In genomic region chr1:74784041-74784759, GRCm38 (mm10) we compare ENCODE assay signal across 9 mouse cellular contexts. TPM values are rescaled to one million over a fixed set of nuclear protein-coding genes. Genes with fewer than 3 reads are reported as not detected.
DNase-seq lines count a peak whose midpoint lies in the region; ATAC-seq lines count a peak whose summit lies in the region.
"Had no signal": no experiment of that assay in that cellular context is flagged by ENCODE, and none has a peak within 500 bp of the region (broad histone marks: within the 10 kb centered on the region; RNA-seq: fewer than 3 reads in every experiment).

No protein-coding gene starts in this region.

- peak overlapping the region; percentile 44 for H3K4me3 ChIP-seq in embryonic facial prominence, embryonic 15.5 days (replicated peaks)
- H3K4me3 ChIP-seq in stomach, embryonic 15.5 days (replicated peaks) = peak overlapping the region; percentile 40

- no peaks in the 10 kb centered on the region for H3K9me3 ChIP-seq in embryonic facial prominence, embryonic 15.5 days (replicated peaks)
- no peaks in the 10 kb centered on the region for H3K9me3 ChIP-seq in stomach, embryonic 15.5 days

- DNase-seq in cerebellum, postnatal 36 days = peak; percentile 50 to 58
- no peak for DNase-seq in cerebellum, adult 11 months
- DNase-seq in R1 (ENCODE audit: low read depth, low spot score) = peak; percentile 94
- DNase-seq in heart, postnatal 10 days = peak; percentile 65 to 78
- peak; percentile 45 for DNase-seq in layer of hippocampus, adult 9-11 months

- H3K27me3 ChIP-seq in embryonic facial prominence, embryonic 15.5 days = peaks cover 73% of the 10 kb centered on the region
- H3K27me3 ChIP-seq in stomach, embryonic 15.5 days (replicated peaks) = peaks cover 87% of the 10 kb centered on the region

- H3K4me2 ChIP-seq in embryonic facial prominence, embryonic 15.5 days (replicated peaks) = peak overlapping the region; percentile 87
- peak overlapping the region; percentile 66 for H3K4me2 ChIP-seq in stomach, embryonic 15.5 days

- no peaks in the 10 kb centered on the region for H3K36me3 ChIP-seq in embryonic facial prominence, embryonic 15.5 days
- H3K36me3 ChIP-seq in stomach, embryonic 15.5 days = no peaks in the 10 kb centered on the region

- no peak overlapping the region for H3K27ac ChIP-seq in embryonic facial prominence, embryonic 15.5 days (replicated peaks)
- no peak overlapping the region for H3K27ac ChIP-seq in stomach, embryonic 15.5 days

- WGBS in embryonic facial prominence, embryonic 15.5 days = under 1% methylated on average over 67 of the region's 67 CpGs
- under 1% methylated on average over 67 of the region's 67 CpGs for WGBS in stomach, embryonic 15.5 days

- H3K9ac ChIP-seq in embryonic facial prominence, embryonic 15.5 days = 0 out of 2 replicates have a peak overlapping the region, but pooled peaks have one; percentile 7
- H3K9ac ChIP-seq in stomach, embryonic 15.5 days = 0 out of 2 replicates have a peak overlapping the region, but pooled peaks have one; percentile 12

- no peak for ATAC-seq in embryonic facial prominence, embryonic 15.5 days (ENCODE audit: insufficient number of reproducible peaks, low FRiP score, low TSS enrichment, low read depth)
- peak; percentile 57 for ATAC-seq in megakaryocyte progenitor cell, adult 5-6 weeks (replicated peaks; ENCODE audit: poor library complexity)
- no peak for ATAC-seq in stomach, embryonic 15.5 days (ENCODE audit: insufficient read depth, low FRiP score, low read depth)

- H3K4me1 ChIP-seq in embryonic facial prominence, embryonic 15.5 days = peaks cover 47% of the 10 kb centered on the region
- H3K4me1 ChIP-seq in stomach, embryonic 15.5 days = peaks cover 17% of the 10 kb centered on the region

- intact Hi-C loops in heart, postnatal 10 days (cut with DNase I) = no loop called here

RNA-seq across cellular contexts. Expression of gene Wnt10a, which starts 7.1 kb away (rescaled TPM):
- polyA plus RNA-seq in embryonic facial prominence, embryonic 15.5 days (2015; fragmentation: Nextera tagmentation; extraction: Ambion mirVana) = 13.3 and 16.3 TPM in 2 replicates
- total RNA-seq in heart, postnatal 10 days (2021) = not detected
- not detected in 2 replicates for total RNA-seq in megakaryocyte progenitor cell, adult 5-6 weeks (2015)
- not detected in 2 replicates for total RNA-seq in megakaryocyte progenitor cell, adult 5-6 weeks (2017)
- polyA plus RNA-seq in stomach, embryonic 15.5 days (2015; fragmentation: Nextera tagmentation; extraction: Ambion mirVana) = 2.6 and 3.5 TPM in 2 replicates

RNA-seq across cellular contexts. Expression of gene Wnt6, which starts 12.5 kb away (rescaled TPM):
- 37.6 and 40.1 TPM in 2 replicates for polyA plus RNA-seq in embryonic facial prominence, embryonic 15.5 days (2015; fragmentation: Nextera tagmentation; extraction: Ambion mirVana)
- total RNA-seq in heart, postnatal 10 days (2021) = under 1 TPM; 0.17 to 0.60 TPM
- 0.07 and 0.17 TPM in 2 replicates for total RNA-seq in megakaryocyte progenitor cell, adult 5-6 weeks (2015)
- 0.74 TPM in 1 of 2 replicates, not detected in the other for total RNA-seq in megakaryocyte progenitor cell, adult 5-6 weeks (2017)
- polyA plus RNA-seq in stomach, embryonic 15.5 days (2015; fragmentation: Nextera tagmentation; extraction: Ambion mirVana) = 1.4 and 1.8 TPM in 2 replicates

RNA-seq across cellular contexts. Expression of gene Prkag3, which starts 35.2 kb away (rescaled TPM):
- 5.7 and 7.5 TPM in 2 replicates for polyA plus RNA-seq in embryonic facial prominence, embryonic 15.5 days (2015; fragmentation: Nextera tagmentation; extraction: Ambion mirVana)
- total RNA-seq in heart, postnatal 10 days (2021) = 1 to 10 TPM; 1.7 to 2.1 TPM
- not detected in 2 replicates for total RNA-seq in megakaryocyte progenitor cell, adult 5-6 weeks (2015)
- not detected in 2 replicates for total RNA-seq in megakaryocyte progenitor cell, adult 5-6 weeks (2017)
- 0.28 and 0.36 TPM in 2 replicates for polyA plus RNA-seq in stomach, embryonic 15.5 days (2015; fragmentation: Nextera tagmentation; extraction: Ambion mirVana)
- total RNA-seq: left cerebral cortex, postnatal 25 days had no signal
